Mouse (Mus musculus): ENCODE data around the gene Adrb1. TPM values are rescaled to one million over a fixed set of nuclear protein-coding genes. Genes with fewer than 3 reads are reported as not detected.

The Adrb1 gene
- polyA plus RNA-seq, 1 experiment from 2014 or later = 0.34 TPM

DNA sequence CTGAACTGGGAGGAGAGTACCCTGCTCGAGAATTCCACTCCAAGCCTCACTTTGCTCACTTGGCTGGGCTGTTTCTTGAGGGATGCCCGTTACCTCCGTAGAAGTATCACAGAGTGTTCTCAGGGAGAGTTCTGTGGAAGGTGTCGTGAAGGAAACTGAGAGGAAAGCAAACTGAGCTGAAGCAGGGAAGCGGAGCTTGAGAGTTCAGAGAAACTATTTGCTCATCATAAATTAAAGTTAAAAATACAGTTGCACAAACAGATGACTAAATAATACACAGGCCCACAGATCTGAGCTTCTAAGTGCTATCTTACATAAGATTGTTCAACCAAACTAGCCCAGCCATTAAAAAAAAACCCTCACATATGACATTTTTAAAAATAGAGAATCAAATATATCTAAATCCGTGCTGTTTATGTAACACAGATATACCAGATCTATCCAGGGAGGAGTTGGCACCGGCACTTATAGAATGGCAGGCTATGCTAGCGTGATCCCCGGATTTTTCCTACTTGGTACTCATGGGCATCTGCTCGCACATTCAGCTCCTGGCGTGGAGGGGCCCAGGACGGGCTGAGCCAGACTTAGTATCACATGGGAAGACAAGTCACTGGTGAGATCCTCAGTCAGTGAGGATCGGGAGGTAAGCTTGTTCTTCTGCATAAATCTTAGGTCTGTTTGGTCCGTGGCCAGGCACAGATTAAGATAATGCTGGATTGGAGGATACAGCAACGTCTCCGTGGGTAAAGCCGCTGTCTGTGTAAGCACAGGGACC is 11.7 kb upstream of the Adrb1 start:
- Histone ChIP-seq H3K4me2 (no peak overlapping the region), H3K27me3 (replicated peaks; ENCODE audit: control insufficient read depth, insufficient read depth, low read length) (no peaks in the 10 kb centered on the region; the same call in 1 of the 2 replicates), H3K9ac (ENCODE audit: low read depth, low read length) (no peak overlapping the region), H3K4me1 (replicated peaks; ENCODE audit: control insufficient read depth, insufficient read depth, low read length) (no peaks in the 10 kb centered on the region), H3K4me3 (ENCODE audit: low read depth, low read length) (no peak overlapping the region), H3K9me3 (ENCODE audit: control insufficient read depth, low read length) (no peaks in the 10 kb centered on the region), H3K36me3 (ENCODE audit: control insufficient read depth, insufficient read depth, low read length) (no peaks in the 10 kb centered on the region), H3K27ac (ENCODE audit: low read depth, low read length) (no peak overlapping the region)
- DNase-seq (ENCODE audit: low spot score) (no peak), ATAC-seq (replicated peaks; ENCODE audit: low FRiP score) (no peak)
- WGBS = 75% methylated on average over 17 of the region's 17 CpGs

GRCm38 (mm10) chr19:56713613-56714012 is 8.4 kb upstream of the Adrb1 start:
- Histone ChIP-seq H3K4me3 (ENCODE audit: low read depth, low read length) (no peak overlapping the region), H3K4me1 (replicated peaks; ENCODE audit: control insufficient read depth, insufficient read depth, low read length) (no peaks in the 10 kb centered on the region), H3K27me3 (replicated peaks; ENCODE audit: control insufficient read depth, insufficient read depth, low read length) (no peaks in the 10 kb centered on the region; the same call in 1 of the 2 replicates), H3K9ac (ENCODE audit: low read depth, low read length) (no peak overlapping the region), H3K27ac (ENCODE audit: low read depth, low read length) (no peak overlapping the region), H3K9me3 (ENCODE audit: control insufficient read depth, low read length) (no peaks in the 10 kb centered on the region), H3K36me3 (ENCODE audit: control insufficient read depth, insufficient read depth, low read length) (no peaks in the 10 kb centered on the region), H3K4me2 (no peak overlapping the region)
- DNase-seq (ENCODE audit: low spot score) = no peak
- no peak for ATAC-seq (replicated peaks; ENCODE audit: low FRiP score)
- 83% methylated on average over 5 of the region's 5 CpGs for WGBS

DNA sequence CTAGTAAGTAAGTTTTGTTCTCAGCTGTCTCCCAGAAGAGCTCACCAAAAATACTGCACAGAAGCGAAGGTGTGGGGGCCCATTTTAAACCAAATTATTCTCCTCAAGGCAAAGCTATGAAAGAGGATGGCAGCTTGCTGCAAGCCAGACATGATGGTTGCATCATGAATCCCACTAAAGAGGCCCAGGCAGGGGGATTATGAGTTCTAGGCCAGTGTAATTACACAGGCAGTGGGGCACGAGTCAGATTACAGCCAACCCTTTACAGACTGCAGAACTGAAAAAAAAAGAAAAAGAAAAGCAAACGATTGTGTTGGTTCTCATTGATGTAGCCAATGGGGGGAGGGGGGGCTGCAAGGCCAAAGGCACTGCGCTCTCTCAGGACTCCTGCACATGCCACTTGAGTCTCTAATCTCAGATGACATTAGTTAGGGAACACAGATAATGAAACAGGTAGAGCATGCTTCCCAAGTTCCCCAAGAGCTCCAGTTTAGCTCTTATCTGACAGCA is 7.3 kb upstream of the Adrb1 start:
- H3K4me2 ChIP-seq = no peak overlapping the region
- no peaks in the 10 kb centered on the region for H3K9me3 ChIP-seq (ENCODE audit: control insufficient read depth, low read length)
- peaks cover 9% of the 10 kb centered on the region for H3K27me3 ChIP-seq (replicated peaks; ENCODE audit: control insufficient read depth, insufficient read depth, low read length)
- H3K36me3 ChIP-seq (ENCODE audit: control insufficient read depth, insufficient read depth, low read length) = no peaks in the 10 kb centered on the region
- no peak overlapping the region for H3K4me3 ChIP-seq (ENCODE audit: low read depth, low read length)
- 54% methylated on average over 4 of the region's 4 CpGs for WGBS
- DNase-seq (ENCODE audit: low spot score) (no peak), ATAC-seq (replicated peaks; ENCODE audit: low FRiP score) (no peak)
- no peaks in the 10 kb centered on the region for H3K4me1 ChIP-seq (replicated peaks; ENCODE audit: control insufficient read depth, insufficient read depth, low read length)
- no peak overlapping the region for H3K9ac ChIP-seq (ENCODE audit: low read depth, low read length)
- no peak overlapping the region for H3K27ac ChIP-seq (ENCODE audit: low read depth, low read length)

DNA sequence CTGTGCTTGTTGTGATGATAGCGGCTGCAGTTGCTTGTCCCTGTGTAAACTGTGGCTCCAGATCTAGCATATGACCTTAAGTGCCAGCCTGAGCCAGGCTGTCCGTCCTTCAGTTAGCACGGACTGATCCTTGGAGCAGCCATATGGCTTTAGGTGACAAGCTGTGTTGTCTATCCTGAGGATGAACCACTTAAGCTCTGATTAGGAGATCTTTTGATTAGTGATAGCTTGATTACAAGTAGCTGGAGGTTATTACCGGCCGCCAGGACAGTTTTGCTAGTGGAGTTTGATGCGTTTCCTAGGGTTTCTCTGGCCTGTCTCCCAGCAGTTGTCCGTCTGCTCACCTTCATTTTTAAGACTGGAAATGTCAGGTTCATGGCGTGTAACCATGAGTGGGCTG is 4.0 kb upstream of the Adrb1 start:
- ATAC-seq (replicated peaks; ENCODE audit: low FRiP score) (no peak), DNase-seq (ENCODE audit: low spot score) (no peak)
- H3K27ac ChIP-seq (ENCODE audit: low read depth, low read length) = no peak overlapping the region
- peaks cover 42% of the 10 kb centered on the region for H3K27me3 ChIP-seq (replicated peaks; ENCODE audit: control insufficient read depth, insufficient read depth, low read length)
- peaks cover 8% of the 10 kb centered on the region for H3K4me1 ChIP-seq (replicated peaks; ENCODE audit: control insufficient read depth, insufficient read depth, low read length)
- 74% methylated on average over 8 of the region's 8 CpGs for WGBS
- no peak overlapping the region for H3K4me2 ChIP-seq
- no peaks in the 10 kb centered on the region for H3K36me3 ChIP-seq (ENCODE audit: control insufficient read depth, insufficient read depth, low read length)
- H3K9me3 ChIP-seq (ENCODE audit: control insufficient read depth, low read length) = no peaks in the 10 kb centered on the region
- H3K9ac ChIP-seq (ENCODE audit: low read depth, low read length) = no peak overlapping the region
- H3K4me3 ChIP-seq (ENCODE audit: low read depth, low read length) = no peak overlapping the region

GRCm38 (mm10) chr19:56720882-56721281 is 1.1 kb upstream of the Adrb1 start:
- Histone ChIP-seq H3K27me3 (replicated peaks; ENCODE audit: control insufficient read depth, insufficient read depth, low read length) (peaks cover 69% of the 10 kb centered on the region), H3K36me3 (ENCODE audit: control insufficient read depth, insufficient read depth, low read length) (no peaks in the 10 kb centered on the region), H3K4me1 (replicated peaks; ENCODE audit: control insufficient read depth, insufficient read depth, low read length) (peaks cover 13% of the 10 kb centered on the region), H3K9ac (ENCODE audit: low read depth, low read length) (no peak overlapping the region), H3K4me2 (no peak overlapping the region; the same call in 1 of the 2 replicates), H3K9me3 (ENCODE audit: control insufficient read depth, low read length) (no peaks in the 10 kb centered on the region), H3K4me3 (ENCODE audit: low read depth, low read length) (0 out of 2 replicates have a peak overlapping the region, but pooled peaks have one; percentile 52), H3K27ac (ENCODE audit: low read depth, low read length) (no peak overlapping the region)
- 28% methylated on average over 13 of the region's 13 CpGs for WGBS
- DNase-seq (ENCODE audit: low spot score) (no peak), ATAC-seq (replicated peaks; ENCODE audit: low FRiP score) (no peak)

DNA sequence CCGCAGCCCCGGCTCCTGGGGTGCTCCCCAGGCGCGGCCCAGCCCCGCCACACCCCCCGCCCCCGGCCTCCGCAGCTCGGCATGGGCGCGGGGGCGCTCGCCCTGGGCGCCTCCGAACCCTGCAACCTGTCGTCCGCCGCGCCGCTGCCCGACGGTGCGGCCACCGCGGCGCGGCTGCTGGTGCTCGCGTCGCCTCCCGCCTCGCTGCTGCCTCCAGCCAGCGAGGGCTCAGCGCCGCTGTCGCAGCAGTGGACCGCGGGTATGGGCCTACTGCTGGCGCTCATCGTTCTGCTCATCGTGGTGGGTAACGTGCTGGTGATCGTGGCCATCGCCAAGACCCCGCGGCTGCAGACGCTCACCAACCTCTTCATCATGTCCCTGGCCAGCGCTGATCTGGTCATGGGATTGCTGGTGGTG is 300 bp downstream of the Adrb1 start:
- peak overlapping the region; percentile 75 for H3K4me2 ChIP-seq
- no peak for ATAC-seq (replicated peaks; ENCODE audit: low FRiP score)
- H3K27me3 ChIP-seq (replicated peaks; ENCODE audit: control insufficient read depth, insufficient read depth, low read length) = peaks cover 79% of the 10 kb centered on the region
- H3K36me3 ChIP-seq (ENCODE audit: control insufficient read depth, insufficient read depth, low read length) = no peaks in the 10 kb centered on the region
- H3K4me1 ChIP-seq (replicated peaks; ENCODE audit: control insufficient read depth, insufficient read depth, low read length) = peaks cover 13% of the 10 kb centered on the region
- H3K9me3 ChIP-seq (ENCODE audit: control insufficient read depth, low read length) = no peaks in the 10 kb centered on the region
- peak overlapping the region; percentile 52 for H3K4me3 ChIP-seq (ENCODE audit: low read depth, low read length)
- no peak overlapping the region for H3K27ac ChIP-seq (ENCODE audit: low read depth, low read length)
- 2% methylated on average over 36 of the region's 48 CpGs for WGBS
- DNase-seq (ENCODE audit: low spot score) = no peak
- H3K9ac ChIP-seq (ENCODE audit: low read depth, low read length) = peak overlapping the region; percentile 40; the same call in 1 of the 2 replicates

GRCm38 (mm10) chr19:56722711-56723330 is 822 bp downstream of the Adrb1 start:
- Histone ChIP-seq H3K36me3 (ENCODE audit: control insufficient read depth, insufficient read depth, low read length) (no peaks in the 10 kb centered on the region), H3K9ac (ENCODE audit: low read depth, low read length) (no peak overlapping the region), H3K4me3 (ENCODE audit: low read depth, low read length) (peak overlapping the region; percentile 52), H3K27me3 (replicated peaks; ENCODE audit: control insufficient read depth, insufficient read depth, low read length) (peaks cover 79% of the 10 kb centered on the region), H3K27ac (ENCODE audit: low read depth, low read length) (no peak overlapping the region), H3K9me3 (ENCODE audit: control insufficient read depth, low read length) (no peaks in the 10 kb centered on the region), H3K4me2 (peak overlapping the region; percentile 75), H3K4me1 (replicated peaks; ENCODE audit: control insufficient read depth, insufficient read depth, low read length) (peaks cover 13% of the 10 kb centered on the region)
- DNase-seq (ENCODE audit: low spot score) (peak; percentile 60), ATAC-seq (replicated peaks; ENCODE audit: low FRiP score) (no peak)
- 2% methylated on average over 68 of the region's 69 CpGs for WGBS

GRCm38 (mm10) chr19:56723331-56724125 is 1.5 kb downstream of the Adrb1 start:
- peak overlapping the region; percentile 75 for H3K4me2 ChIP-seq
- peak; percentile 65 for DNase-seq (ENCODE audit: low spot score)
- no peak for ATAC-seq (replicated peaks; ENCODE audit: low FRiP score)
- H3K4me1 ChIP-seq (replicated peaks; ENCODE audit: control insufficient read depth, insufficient read depth, low read length) = peaks cover 13% of the 10 kb centered on the region
- H3K27ac ChIP-seq (ENCODE audit: low read depth, low read length) = no peak overlapping the region
- H3K27me3 ChIP-seq (replicated peaks; ENCODE audit: control insufficient read depth, insufficient read depth, low read length) = peaks cover 81% of the 10 kb centered on the region
- H3K9me3 ChIP-seq (ENCODE audit: control insufficient read depth, low read length) = no peaks in the 10 kb centered on the region
- no peak overlapping the region for H3K9ac ChIP-seq (ENCODE audit: low read depth, low read length)
- H3K4me3 ChIP-seq (ENCODE audit: low read depth, low read length) = peak overlapping the region; percentile 52
- H3K36me3 ChIP-seq (ENCODE audit: control insufficient read depth, insufficient read depth, low read length) = no peaks in the 10 kb centered on the region
- 1% methylated on average over 70 of the region's 71 CpGs for WGBS

All from liver, embryonic 11.5 days (tissue).